Mouse (Mus musculus) layer of hippocampus, adult 18-20 months (tissue): ENCODE data around the gene Rbm42. TPM values are rescaled to one million over a fixed set of nuclear protein-coding genes. Genes with fewer than 3 reads are reported as not detected.

ENCODE experiments used
- DNase-seq, 2 experiments: peaks; one replicate each; pipeline ENCODE4 v3.0.0; 2022; ENCODE audit warnings: low spot score in 2 of 2
- total RNA-seq, 2 experiments: library from RNA; stranded (reverse); gene quantifications; 2 replicates each; pipeline ENCODE4 v1.2.3; 2021

Rbm42 gene
- total RNA-seq, 2 experiments from 2014 or later = 79.0 to 82.6 TPM

DNA sequence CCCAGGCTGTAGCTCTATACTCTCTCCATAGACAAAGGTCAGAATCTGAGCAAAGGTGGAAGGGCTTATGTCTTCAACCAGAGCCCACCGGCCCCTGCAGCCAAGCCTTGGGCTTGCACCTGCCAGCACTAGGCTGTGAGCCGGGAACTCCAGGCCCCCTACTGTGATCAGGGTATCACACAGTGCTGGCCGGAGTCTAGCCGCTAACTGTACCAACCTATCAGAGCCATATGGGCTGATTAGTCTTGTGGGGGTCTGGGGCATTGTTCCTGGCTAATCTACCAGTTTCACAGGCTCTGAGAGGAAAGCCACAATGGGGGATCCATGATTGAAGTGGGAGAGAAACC is 58.5 kb downstream of the Rbm42 start:
- no peak for DNase-seq

Other genes starting within 250 kb of the Rbm42 start
- gene Tyrobp, start 236.6 kb downstream of the Rbm42 start, total RNA-seq = 10 to 100 TPM; 29.7 to 34.3 TPM
- gene Hcst, start 230.5 kb downstream of the Rbm42 start, total RNA-seq = under 1 TPM in 1 of 2 experiments, not detected in 1; 0.99 TPM
- 1 to 10 TPM; 3.0 to 4.2 TPM for gene Nfkbid, start 228.6 kb downstream of the Rbm42 start, total RNA-seq
- 1,000 to 10,000 TPM; 1,425 to 1,440 TPM for gene Aplp1, start 204.8 kb downstream of the Rbm42 start, total RNA-seq
- 10 to 100 TPM; 11.9 to 17.4 TPM for gene Kirrel2, start 192.6 kb downstream of the Rbm42 start, total RNA-seq
- 1 to 10 TPM in 1 of 2 experiments, under 1 TPM in 1; 0.96 to 1.8 TPM for gene Nphs1, start 192.0 kb downstream of the Rbm42 start, total RNA-seq
- gene Prodh2, start 156.7 kb downstream of the Rbm42 start, total RNA-seq = not detected
- 100 to 1,000 TPM in 1 of 2 experiments, 10 to 100 TPM in 1; 97.4 to 108 TPM for gene Arhgap33, start 115.3 kb downstream of the Rbm42 start, total RNA-seq
- 1 to 10 TPM; 2.6 to 2.9 TPM for gene Hspb6, start 98.1 kb downstream of the Rbm42 start, total RNA-seq
- 1 to 10 TPM; 4.4 to 5.2 TPM for gene Proser3, start 98.0 kb downstream of the Rbm42 start, total RNA-seq
- gene Lin37, start 90.5 kb downstream of the Rbm42 start, total RNA-seq = 10 to 100 TPM; 40.8 to 43.2 TPM
- gene U2af1l4, start 87.0 kb downstream of the Rbm42 start, total RNA-seq = 10 to 100 TPM; 74.6 to 75.2 TPM
- 1 to 10 TPM; 9.1 to 9.2 TPM for gene Gm49396, start 87.0 kb downstream of the Rbm42 start, total RNA-seq
- gene Psenen, start 86.7 kb downstream of the Rbm42 start, total RNA-seq = 10 to 100 TPM; 89.3 to 91.7 TPM
- gene Igflr1, start 84.9 kb downstream of the Rbm42 start, total RNA-seq = 1 to 10 TPM; 4.9 to 6.4 TPM
- gene Kmt2b, start 61.6 kb downstream of the Rbm42 start, total RNA-seq = 10 to 100 TPM; 45.3 to 47.8 TPM
- gene Zbtb32, start 51.4 kb downstream of the Rbm42 start, total RNA-seq = not detected
- under 1 TPM; 0.38 to 0.45 TPM for gene Upk1a, start 37.5 kb downstream of the Rbm42 start, total RNA-seq
- gene Cox6b1, start 24.2 kb downstream of the Rbm42 start, total RNA-seq = 100 to 1,000 TPM; 599 to 606 TPM
- not detected for gene Etv2, start 14.5 kb downstream of the Rbm42 start, total RNA-seq
- gene Haus5, start 14.7 kb upstream of the Rbm42 start, total RNA-seq = 1 to 10 TPM; 4.6 to 5.4 TPM
- not detected for gene Pmis2, start 21.3 kb upstream of the Rbm42 start, total RNA-seq
- not detected for gene 2200002J24Rik, start 48.6 kb upstream of the Rbm42 start, total RNA-seq
- gene Atp4a, start 61.9 kb upstream of the Rbm42 start, total RNA-seq = under 1 TPM; 0.22 to 0.36 TPM
- 100 to 1,000 TPM; 109 TPM for gene Tmem147, start 79.2 kb upstream of the Rbm42 start, total RNA-seq
- not detected for gene Gapdhs, start 93.4 kb upstream of the Rbm42 start, total RNA-seq
- 10 to 100 TPM in 1 of 2 experiments, 1 to 10 TPM in 1; 6.9 to 10.1 TPM for gene Sbsn, start 101.2 kb upstream of the Rbm42 start, total RNA-seq
- 1 to 10 TPM; 1.1 to 1.8 TPM for gene Dmkn, start 113.4 kb upstream of the Rbm42 start, total RNA-seq
- not detected for gene Krtdap, start 137.6 kb upstream of the Rbm42 start, total RNA-seq
- gene Ffar2, start 173.5 kb upstream of the Rbm42 start, total RNA-seq = not detected
- not detected for gene Ffar3, start 205.9 kb upstream of the Rbm42 start, total RNA-seq
- not detected for gene Ffar1, start 211.2 kb upstream of the Rbm42 start, total RNA-seq
- not detected for gene Cd22, start 230.0 kb upstream of the Rbm42 start, total RNA-seq